ENCODE assay signal across 8 mouse cellular contexts in the genomic region with DNA sequence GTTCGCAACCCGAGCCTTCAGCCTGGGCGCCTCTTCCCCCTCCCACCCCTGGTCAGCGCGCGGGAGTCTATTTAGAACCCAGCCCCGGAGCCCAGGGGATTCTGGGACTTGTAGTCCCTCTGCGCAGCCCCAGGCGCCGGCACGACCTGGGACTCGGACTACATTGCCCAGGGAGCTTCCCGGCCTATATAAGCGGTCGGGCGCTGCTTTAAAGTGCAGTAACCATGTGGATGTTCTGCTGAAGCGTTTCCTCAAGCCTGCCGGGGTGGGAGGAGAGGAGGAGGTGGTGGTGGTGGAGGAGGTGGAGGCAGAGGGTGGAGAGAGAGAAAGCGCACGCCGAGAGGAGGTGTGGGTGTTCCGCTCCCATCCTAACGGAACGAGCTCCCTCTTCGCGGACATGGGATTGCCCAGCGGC. TPM values are rescaled to one million over a fixed set of nuclear protein-coding genes. Genes with fewer than 3 reads are reported as not detected.
DNase-seq lines count a peak whose midpoint lies in the region; ATAC-seq and TF ChIP-seq lines count a peak whose summit lies in the region.

Itpr1 (plus strand) TSS at position 216 of the 415 bp plus-strand sequence.

- peaks cover 18% of the 10 kb centered on the region for H3K4me1 ChIP-seq in G1E (ENCODE audit: insufficient read depth, low read depth, low read length)
- H3K4me1 ChIP-seq in forebrain, embryonic 16.5 days (replicated peaks; ENCODE audit: control insufficient read depth, insufficient read depth, low read length), result peaks cover 17% of the 10 kb centered on the region
- H3K4me1 ChIP-seq in lung, embryonic 14.5 days (ENCODE audit: insufficient read depth), result peaks cover 14% of the 10 kb centered on the region; the same call in 1 of the 2 replicates
- H3K4me1 ChIP-seq in olfactory bulb, adult 2 months (ENCODE audit: control insufficient read depth, insufficient read depth, low read length), result 0 out of 2 replicates have a peak, but pooled peaks cover 5% of the 10 kb centered on the region
- H3K4me1 ChIP-seq in thymus, adult 2 months (replicated peaks; ENCODE audit: control insufficient read depth, insufficient read depth, low read length), result peaks cover 37% of the 10 kb centered on the region

- peak; percentile 97 for ATAC-seq in G1E (ENCODE audit: extremely low read depth, insufficient number of reproducible peaks, low FRiP score, poor library complexity, severe bottlenecking)
- ATAC-seq in forebrain, embryonic 16.5 days, result peak; percentile 100
- peak; percentile 99 for ATAC-seq in lung, embryonic 14.5 days (ENCODE audit: insufficient read depth)

- TF ChIP-seq CTCF in G1E (IDR thresholded peaks at IDR 0.05; ENCODE audit: low read depth, low read length), result no peak
- TF ChIP-seq CTCF in layer of hippocampus, adult 2 months (conservative IDR thresholded peaks at IDR 0.05), result no peak
- no peak for TF ChIP-seq CTCF in lung, embryonic 14.5 days (IDR thresholded peaks at IDR 0.05; ENCODE audit: low read depth)
- TF ChIP-seq CTCF in olfactory bulb, adult 2 months (IDR thresholded peaks at IDR 0.05; ENCODE audit: insufficient read depth, low read depth, low read length), result no peak
- peak; percentile 62 for TF ChIP-seq CTCF in thymus, adult 2 months (IDR thresholded peaks at IDR 0.05; ENCODE audit: borderline replicate concordance, control insufficient read depth, extremely low read depth, insufficient read depth, low read length, poor library complexity)

- intact Hi-C loops in heart, postnatal 36 days (cut with DNase I), result loop anchor here (1.0 to 5.0 kb wide), 5 partner anchors 28 to 129 kb away; partner anchors contain the start of gene Sumf1

- peak within 1 kb of the TSS; percentile 87 for H3K4me3 ChIP-seq in G1E (ENCODE audit: low read depth, low read length)
- H3K4me3 ChIP-seq in forebrain, embryonic 16.5 days (replicated peaks; ENCODE audit: low read length), result peak within 1 kb of the TSS; percentile 81
- H3K4me3 ChIP-seq in layer of hippocampus, adult 2 months, result peak within 1 kb of the TSS; percentile 90
- peak within 1 kb of the TSS; percentile 72 for H3K4me3 ChIP-seq in lung, embryonic 14.5 days (ENCODE audit: low read depth, low read length)
- peak within 1 kb of the TSS; percentile 72 for H3K4me3 ChIP-seq in olfactory bulb, adult 2 months (ENCODE audit: insufficient read depth, low read depth, low read length)
- H3K4me3 ChIP-seq in thymus, adult 2 months (ENCODE audit: control insufficient read depth, insufficient read depth, low read length), result peak within 1 kb of the TSS; percentile 93

- H3K27ac ChIP-seq in forebrain, embryonic 16.5 days (ENCODE audit: low read length), result no peak within 1 kb of the TSS
- H3K27ac ChIP-seq in layer of hippocampus, adult 2 months, result peak within 1 kb of the TSS; percentile 71
- H3K27ac ChIP-seq in lung, embryonic 14.5 days (ENCODE audit: low read depth), result peak within 1 kb of the TSS; percentile 34; the same call in 1 of the 2 replicates
- H3K27ac ChIP-seq in olfactory bulb, adult 2 months (ENCODE audit: insufficient read depth, low read depth, low read length), result no peak within 1 kb of the TSS
- peak within 1 kb of the TSS; percentile 40; the same call in 1 of the 2 replicates for H3K27ac ChIP-seq in thymus, adult 2 months (ENCODE audit: control insufficient read depth, insufficient read depth, low read length)

- peaks cover 13% of the 10 kb centered on the region for H3K36me3 ChIP-seq in G1E (replicated peaks)
- H3K36me3 ChIP-seq in forebrain, embryonic 16.5 days (ENCODE audit: control insufficient read depth, insufficient read depth), result no peaks in the 10 kb centered on the region
- H3K36me3 ChIP-seq in lung, embryonic 14.5 days (ENCODE audit: insufficient read depth), result no peaks in the 10 kb centered on the region
- H3K36me3 ChIP-seq in thymus, adult 2 months (ENCODE audit: control insufficient read depth, insufficient read depth, low read length), result no peaks in the 10 kb centered on the region

- H3K4me2 ChIP-seq in forebrain, embryonic 16.5 days (ENCODE audit: low read length), result peak within 1 kb of the TSS; percentile 66
- peak within 1 kb of the TSS; percentile 75 for H3K4me2 ChIP-seq in lung, embryonic 14.5 days

- TF ChIP-seq POLR2A in olfactory bulb, adult 2 months (IDR thresholded peaks at IDR 0.05; ENCODE audit: insufficient read depth, low read depth, low read length), result peak; percentile 92
- peak; percentile 99 for TF ChIP-seq POLR2A in thymus, adult 2 months (IDR thresholded peaks at IDR 0.05; ENCODE audit: control insufficient read depth, extremely low read depth, insufficient read depth, low read length, poor library complexity)

- H3K27me3 ChIP-seq in G1E (ENCODE audit: insufficient read depth, low read length), result peaks cover 9% of the 10 kb centered on the region
- H3K27me3 ChIP-seq in forebrain, embryonic 16.5 days (replicated peaks; ENCODE audit: control insufficient read depth, insufficient read depth, low read length), result no peaks in the 10 kb centered on the region
- no peaks in the 10 kb centered on the region for H3K27me3 ChIP-seq in lung, embryonic 14.5 days (ENCODE audit: insufficient read depth, low read length)
- no peaks in the 10 kb centered on the region for H3K27me3 ChIP-seq in thymus, adult 2 months (ENCODE audit: control insufficient read depth, insufficient read depth, low read length)

- H3K9me3 ChIP-seq in G1E (replicated peaks), result no peaks in the 10 kb centered on the region
- no peaks in the 10 kb centered on the region for H3K9me3 ChIP-seq in forebrain, embryonic 16.5 days (ENCODE audit: control insufficient read depth, low read length)
- no peaks in the 10 kb centered on the region for H3K9me3 ChIP-seq in lung, embryonic 14.5 days (ENCODE audit: low read depth, low read length)

- H3K9ac ChIP-seq in forebrain, embryonic 16.5 days (replicated peaks; ENCODE audit: low read depth, low read length), result peak within 1 kb of the TSS; percentile 64
- H3K9ac ChIP-seq in lung, embryonic 14.5 days, result peak within 1 kb of the TSS; percentile 60

- WGBS in forebrain, embryonic 16.5 days, result 0% methylated on average over 27 of the region's 27 CpGs
- under 1% methylated on average over 27 of the region's 27 CpGs for WGBS in lung, embryonic 14.5 days
- under 1% methylated on average over 27 of the region's 27 CpGs for WGBS in olfactory bulb, adult 2 months
- WGBS in thymus, adult 2 months, result under 1% methylated on average over 27 of the region's 27 CpGs

- DNase-seq in G1E (ENCODE audit: low spot score), result peak; percentile 95
- peak; percentile 96 to 99 for DNase-seq in cerebellum, adult 18-20 months
- DNase-seq in heart, postnatal 36 days, result peak; percentile 97 to 98
- DNase-seq in layer of hippocampus, adult 2 months (ENCODE audit: low spot score in 2 of 2), result peak; percentile 96 to 97
- peak; percentile 99 for DNase-seq in lung, embryonic 14.5 days
- DNase-seq in thymus, adult 2 months, result peak; percentile 97

RNA-seq across cellular contexts. Expression of gene Itpr1, which starts in this region (rescaled TPM):
- 25.7 and 29.4 TPM in 2 replicates for total RNA-seq in G1E (2014; fragmentation: Nextera tagmentation)
- total RNA-seq in G1E (2017), result 19.0 and 23.1 TPM in 2 replicates
- polyA plus RNA-seq in G1E (2012), result 8.8 and 9.3 TPM in 2 replicates
- polyA plus RNA-seq in forebrain, embryonic 16.5 days (2015; fragmentation: Nextera tagmentation; extraction: Ambion mirVana), result 15.0 and 18.2 TPM in 2 replicates
- 10 to 100 TPM; 39.1 to 46.2 TPM for total RNA-seq in heart, postnatal 36 days (2021)
- total RNA-seq in layer of hippocampus, adult 2 months (2021), result 100 to 1,000 TPM; 317 to 337 TPM
- polyA plus RNA-seq in lung, embryonic 14.5 days (2014; fragmentation: Nextera tagmentation; extraction: Ambion mirVana), result 15.7 and 17.0 TPM in 2 replicates
- polyA plus RNA-seq in olfactory bulb, adult 2 months (2012; ENCODE audit: insufficient read depth, insufficient read length, low replicate concordance, missing spikeins), result not detected in 2 replicates
- 28.3 and 28.8 TPM in 2 replicates for polyA plus RNA-seq in thymus, adult 2 months (2012; rRNA removed)

Comparison
In these comparisons a context has a peak if more than half of its experiments do, and no peak if none do; other contexts are left out.
1. RNA of gene Itpr1 (total RNA-seq): 317 to 337 TPM in layer of hippocampus, adult 2 months; 39.1 to 46.2 TPM in heart, postnatal 36 days and 19.0 to 29.4 TPM in G1E; every median in the first group is over 4 times any median in the second.
2. H3K27ac ChIP-seq: peak in layer of hippocampus, adult 2 months (single experiment), lung, embryonic 14.5 days (single experiment) and thymus, adult 2 months (single experiment); none in forebrain, embryonic 16.5 days (single experiment) and olfactory bulb, adult 2 months (single experiment).
3. Peak in every context shown above with its lines, with median percentiles within 50 percentile points of each other: ATAC-seq, DNase-seq and H3K4me3 ChIP-seq.